ENCODE assay signal across 11 mouse cellular contexts in the genomic region with DNA sequence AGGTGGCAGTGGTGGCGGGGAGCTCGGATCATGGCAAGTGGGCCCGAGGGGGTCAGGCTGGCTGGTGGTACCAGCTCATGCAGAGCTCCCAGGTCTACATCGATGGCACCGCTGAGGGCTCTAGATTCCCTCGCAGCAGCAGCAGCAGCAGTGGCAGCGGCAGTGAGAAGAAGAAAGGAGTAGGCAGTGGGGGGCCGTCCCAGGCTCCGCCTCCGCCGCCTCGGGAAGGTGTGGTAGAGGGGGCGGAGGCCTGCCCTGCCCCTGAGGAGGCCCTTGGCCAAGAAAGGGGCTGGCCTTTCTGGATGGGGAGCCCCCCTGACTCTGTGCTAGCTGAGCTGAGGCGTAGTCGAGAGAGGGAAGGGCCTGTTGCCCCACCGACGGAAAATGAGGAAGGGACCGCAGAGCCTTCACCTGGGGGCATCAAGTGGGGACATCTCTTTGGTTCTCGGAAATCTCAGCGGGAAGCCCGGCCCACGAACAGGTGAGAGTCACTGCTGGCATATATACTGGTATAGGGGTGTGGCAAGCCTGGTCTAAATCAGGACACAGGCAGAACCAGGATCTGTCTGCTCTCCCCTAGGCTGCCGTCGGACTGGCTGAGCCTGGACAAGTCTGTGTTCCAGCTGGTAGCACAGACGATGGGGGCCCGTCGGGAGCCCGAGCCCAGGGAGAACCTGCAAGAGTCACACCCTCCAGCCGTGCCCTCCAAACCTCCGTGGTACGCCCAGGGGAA. TPM values are rescaled to one million over a fixed set of nuclear protein-coding genes. Genes with fewer than 3 reads are reported as not detected.
DNase-seq lines count a peak whose midpoint lies in the region; ATAC-seq lines count a peak whose summit lies in the region.
"Had no signal": no experiment of that assay in that cellular context is flagged by ENCODE, and none has a peak within 500 bp of the region (broad histone marks: within the 10 kb centered on the region; RNA-seq: fewer than 3 reads in every experiment).

No protein-coding gene starts in this region.

- peak overlapping the region; percentile 19 for H3K4me2 ChIP-seq in midbrain, embryonic 11.5 days
- H3K4me2 ChIP-seq in midbrain, embryonic 15.5 days, result no peak overlapping the region
- H3K4me2 ChIP-seq in liver, embryonic 13.5 days, result peak overlapping the region; percentile 50

- peaks cover 37% of the 10 kb centered on the region for H3K27me3 ChIP-seq in erythroblast, embryonic 14.5 days (ENCODE audit: control insufficient read depth)
- peaks cover 45% of the 10 kb centered on the region for H3K27me3 ChIP-seq in midbrain, embryonic 11.5 days (ENCODE audit: control insufficient read depth, insufficient read depth, low read length)
- H3K27me3 ChIP-seq in midbrain, embryonic 15.5 days (replicated peaks), result peaks cover 27% of the 10 kb centered on the region
- peaks cover 86% of the 10 kb centered on the region for H3K27me3 ChIP-seq in liver, embryonic 13.5 days

- H3K36me3 ChIP-seq in erythroblast, embryonic 14.5 days (ENCODE audit: control insufficient read depth), result no peaks in the 10 kb centered on the region
- peaks cover 4% of the 10 kb centered on the region; the same call in 1 of the 2 replicates for H3K36me3 ChIP-seq in midbrain, embryonic 11.5 days (ENCODE audit: control insufficient read depth, insufficient read depth, low read length)
- H3K36me3 ChIP-seq in midbrain, embryonic 15.5 days (replicated peaks), result peaks cover 51% of the 10 kb centered on the region
- 0 out of 2 replicates have a peak, but pooled peaks cover 7% of the 10 kb centered on the region for H3K36me3 ChIP-seq in liver, embryonic 13.5 days

- 19% methylated on average over 31 of the region's 31 CpGs for WGBS in midbrain, embryonic 11.5 days
- 24% methylated on average over 30 of the region's 31 CpGs for WGBS in midbrain, embryonic 15.5 days
- 16% methylated on average over 30 of the region's 31 CpGs for WGBS in liver, embryonic 13.5 days (ENCODE audit: insufficient replicate concordance)

- ATAC-seq in erythroblast, adult 5-6 weeks (replicated peaks; ENCODE audit: low FRiP score, poor library complexity, severe bottlenecking), result no peak
- 0 out of 2 replicates have a peak, but pooled peaks have one; percentile 17 for ATAC-seq in midbrain, embryonic 11.5 days (ENCODE audit: low FRiP score)
- ATAC-seq in midbrain, embryonic 15.5 days (replicated peaks), result no peak
- no peak for ATAC-seq in liver, embryonic 13.5 days (ENCODE audit: low read depth)

- no peaks in the 10 kb centered on the region for H3K9me3 ChIP-seq in erythroblast, embryonic 14.5 days (ENCODE audit: control insufficient read depth, low read length)
- no peaks in the 10 kb centered on the region for H3K9me3 ChIP-seq in midbrain, embryonic 11.5 days (ENCODE audit: control insufficient read depth, low read length)
- H3K9me3 ChIP-seq in midbrain, embryonic 15.5 days, result no peaks in the 10 kb centered on the region
- H3K9me3 ChIP-seq in liver, embryonic 13.5 days (replicated peaks), result no peaks in the 10 kb centered on the region

- H3K27ac ChIP-seq in midbrain, embryonic 11.5 days (ENCODE audit: low read depth, low read length), result no peak overlapping the region
- no peak overlapping the region for H3K27ac ChIP-seq in midbrain, embryonic 15.5 days
- H3K27ac ChIP-seq in liver, embryonic 13.5 days, result no peak overlapping the region
- H3K27ac ChIP-seq: heart, adult 2 months had no signal

- H3K4me3 ChIP-seq in erythroblast, embryonic 14.5 days (replicated peaks), result peak overlapping the region; percentile 40
- no peak overlapping the region for H3K4me3 ChIP-seq in midbrain, embryonic 11.5 days (ENCODE audit: low read depth, low read length)
- H3K4me3 ChIP-seq in midbrain, embryonic 15.5 days, result no peak overlapping the region
- H3K4me3 ChIP-seq in liver, embryonic 13.5 days (replicated peaks), result peak overlapping the region; percentile 30
- H3K4me3 ChIP-seq: heart, adult 2 months had no signal

- peak; percentile 91 for DNase-seq in midbrain, embryonic 11.5 days (ENCODE audit: low spot score, missing footprints)
- no peak for DNase-seq in liver, embryonic 13.5 days
- peak; percentile 39 to 65 for DNase-seq in thymus, postnatal 36 days
- no peak for DNase-seq in spleen, adult 12 weeks (ENCODE audit: low spot score)
- no peak for DNase-seq in left cerebral cortex, adult 18-20 months (ENCODE audit: low spot score in 2 of 2)
- DNase-seq: B cell, adult 2 months; lung, postnatal 10 days had no signal

- H3K4me1 ChIP-seq in erythroblast, embryonic 14.5 days (ENCODE audit: control insufficient read depth), result peaks cover 21% of the 10 kb centered on the region
- H3K4me1 ChIP-seq in midbrain, embryonic 11.5 days (ENCODE audit: control insufficient read depth, insufficient read depth, low read length), result peaks cover 13% of the 10 kb centered on the region
- H3K4me1 ChIP-seq in midbrain, embryonic 15.5 days, result peaks cover 14% of the 10 kb centered on the region
- H3K4me1 ChIP-seq in liver, embryonic 13.5 days (replicated peaks), result peaks cover 18% of the 10 kb centered on the region

- H3K9ac ChIP-seq in midbrain, embryonic 11.5 days (ENCODE audit: low read length), result peak overlapping the region; percentile 39
- no peak overlapping the region for H3K9ac ChIP-seq in midbrain, embryonic 15.5 days
- H3K9ac ChIP-seq in liver, embryonic 13.5 days, result no peak overlapping the region

RNA-seq across cellular contexts. Expression of a gene that starts 3.1 kb away (rescaled TPM):
- polyA plus RNA-seq in erythroblast, embryonic 14.5 days (2012), result 0.05 and 0.10 TPM in 2 replicates
- not detected in 2 replicates for total RNA-seq in erythroblast, adult 5-6 weeks (2015; ENCODE audit: low replicate concordance)
- total RNA-seq in erythroblast, adult 5-6 weeks (2017; ENCODE audit: low replicate concordance), result not detected in 2 replicates
- polyA plus RNA-seq in midbrain, embryonic 11.5 days (2014; fragmentation: Nextera tagmentation; extraction: Ambion mirVana), result 0.54 and 0.59 TPM in 2 replicates
- polyA plus RNA-seq in midbrain, embryonic 15.5 days (2015; fragmentation: Nextera tagmentation; extraction: Ambion mirVana), result 0.52 and 1.7 TPM in 2 replicates
- polyA plus RNA-seq in liver, embryonic 13.5 days (2015; fragmentation: Nextera tagmentation; extraction: Ambion mirVana), result not detected in 2 replicates
- total RNA-seq in left cerebral cortex, adult 18-20 months (2021), result 1 to 10 TPM in 1 of 2 experiments, under 1 TPM in 1; 0.82 to 1.2 TPM
- total RNA-seq: heart, adult 2 months had no signal

RNA-seq across cellular contexts. Expression of a gene that starts 15.9 kb away (rescaled TPM):
- polyA plus RNA-seq in erythroblast, embryonic 14.5 days (2012), result 1.6 and 1.9 TPM in 2 replicates
- total RNA-seq in erythroblast, adult 5-6 weeks (2015; ENCODE audit: low replicate concordance), result 1.7 and 2.3 TPM in 2 replicates
- 0.98 and 1.5 TPM in 2 replicates for total RNA-seq in erythroblast, adult 5-6 weeks (2017; ENCODE audit: low replicate concordance)
- 7.2 and 7.3 TPM in 2 replicates for polyA plus RNA-seq in midbrain, embryonic 11.5 days (2014; fragmentation: Nextera tagmentation; extraction: Ambion mirVana)
- polyA plus RNA-seq in midbrain, embryonic 15.5 days (2015; fragmentation: Nextera tagmentation; extraction: Ambion mirVana), result 16.7 and 17.1 TPM in 2 replicates
- 0.95 and 0.98 TPM in 2 replicates for polyA plus RNA-seq in liver, embryonic 13.5 days (2015; fragmentation: Nextera tagmentation; extraction: Ambion mirVana)
- total RNA-seq in left cerebral cortex, adult 18-20 months (2021), result 10 to 100 TPM; 90.6 to 96.5 TPM

RNA-seq across cellular contexts. Expression of a gene that starts 28.6 kb away (rescaled TPM):
- polyA plus RNA-seq in erythroblast, embryonic 14.5 days (2012), result 0.09 TPM in 1 of 2 replicates, not detected in the other
- 2.1 and 2.3 TPM in 2 replicates for total RNA-seq in erythroblast, adult 5-6 weeks (2015; ENCODE audit: low replicate concordance)
- total RNA-seq in erythroblast, adult 5-6 weeks (2017; ENCODE audit: low replicate concordance), result 0.43 and 7.9 TPM in 2 replicates
- polyA plus RNA-seq in midbrain, embryonic 11.5 days (2014; fragmentation: Nextera tagmentation; extraction: Ambion mirVana), result 2.9 and 3.4 TPM in 2 replicates
- polyA plus RNA-seq in midbrain, embryonic 15.5 days (2015; fragmentation: Nextera tagmentation; extraction: Ambion mirVana), result 6.0 and 6.6 TPM in 2 replicates
- polyA plus RNA-seq in liver, embryonic 13.5 days (2015; fragmentation: Nextera tagmentation; extraction: Ambion mirVana), result 0.48 and 0.70 TPM in 2 replicates
- total RNA-seq in left cerebral cortex, adult 18-20 months (2021), result 1 to 10 TPM in 1 of 2 experiments, under 1 TPM in 1; 0.84 to 1.3 TPM

RNA-seq across cellular contexts. Expression of a gene that starts 44.0 kb away (rescaled TPM):
- 0.03 TPM in 1 of 2 replicates, not detected in the other for polyA plus RNA-seq in erythroblast, embryonic 14.5 days (2012)
- 0.63 TPM in 1 of 2 replicates, not detected in the other for total RNA-seq in erythroblast, adult 5-6 weeks (2015; ENCODE audit: low replicate concordance)
- total RNA-seq in erythroblast, adult 5-6 weeks (2017; ENCODE audit: low replicate concordance), result 0.17 TPM in 1 of 2 replicates, not detected in the other
- 13.7 TPM in 2 replicates for polyA plus RNA-seq in midbrain, embryonic 11.5 days (2014; fragmentation: Nextera tagmentation; extraction: Ambion mirVana)
- 104 and 107 TPM in 2 replicates for polyA plus RNA-seq in midbrain, embryonic 15.5 days (2015; fragmentation: Nextera tagmentation; extraction: Ambion mirVana)
- 0.75 and 0.82 TPM in 2 replicates for polyA plus RNA-seq in liver, embryonic 13.5 days (2015; fragmentation: Nextera tagmentation; extraction: Ambion mirVana)
- total RNA-seq in left cerebral cortex, adult 18-20 months (2021), result 100 to 1,000 TPM; 128 to 146 TPM

RNA-seq across cellular contexts. Expression of a gene that starts 57.7 kb away (rescaled TPM):
- polyA plus RNA-seq in erythroblast, embryonic 14.5 days (2012), result not detected in 2 replicates
- total RNA-seq in erythroblast, adult 5-6 weeks (2015; ENCODE audit: low replicate concordance), result not detected in 2 replicates
- total RNA-seq in erythroblast, adult 5-6 weeks (2017; ENCODE audit: low replicate concordance), result not detected in 2 replicates
- not detected in 2 replicates for polyA plus RNA-seq in midbrain, embryonic 11.5 days (2014; fragmentation: Nextera tagmentation; extraction: Ambion mirVana)
- not detected in 2 replicates for polyA plus RNA-seq in midbrain, embryonic 15.5 days (2015; fragmentation: Nextera tagmentation; extraction: Ambion mirVana)
- not detected in 2 replicates for polyA plus RNA-seq in liver, embryonic 13.5 days (2015; fragmentation: Nextera tagmentation; extraction: Ambion mirVana)
- not detected for total RNA-seq in left cerebral cortex, adult 18-20 months (2021)
- polyA plus RNA-seq: heart, adult 2 months had no signal

Comparison
In these comparisons a context has a peak if more than half of its experiments do, and no peak if none do; other contexts are left out.
1. H3K4me3 ChIP-seq: peak in erythroblast, embryonic 14.5 days (single experiment) and liver, embryonic 13.5 days (single experiment); none in midbrain, embryonic 11.5 days (single experiment) and midbrain, embryonic 15.5 days (single experiment).
2. DNase-seq: peak in midbrain, embryonic 11.5 days (single experiment) and thymus, postnatal 36 days (2 of 2); none in liver, embryonic 13.5 days (single experiment), spleen, adult 12 weeks (single experiment) and left cerebral cortex, adult 18-20 months (0 of 2).